Mouse (Mus musculus): ENCODE measurements around the gene Fbxw16.

DNA sequence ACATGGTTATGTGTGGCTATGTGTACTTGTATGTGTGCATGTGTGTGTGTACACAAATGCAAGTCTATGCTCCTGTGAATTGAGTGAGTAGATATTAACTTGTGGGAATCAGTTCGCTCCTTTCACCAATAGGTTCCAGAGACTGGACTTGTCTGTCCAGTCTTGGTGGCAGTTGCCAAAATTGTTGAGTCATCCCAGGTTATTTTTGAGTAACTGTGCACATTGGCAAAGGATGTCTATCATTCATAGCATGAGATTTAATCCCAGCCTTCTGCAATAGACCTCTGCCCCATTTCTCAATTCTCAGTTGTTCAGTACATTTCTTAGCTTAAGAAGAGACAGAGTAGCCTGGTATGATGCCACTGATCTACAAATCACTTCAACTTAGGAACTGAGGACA, 16.0 kb downstream of the Fbxw16 start:
- no peak for TF ChIP-seq MYOD1 (IDR thresholded peaks at IDR 0.05; ENCODE audit: control insufficient read depth in 1 of 3, insufficient read length in 2 of 3, low read depth in 2 of 3)
- no peak for TF ChIP-seq POLR2A (IDR thresholded peaks at IDR 0.05; ENCODE audit: insufficient read length, low read depth)
- TF ChIP-seq MAX (IDR thresholded peaks at IDR 0.05; ENCODE audit: low read depth) = no peak
- TF ChIP-seq CEBPB (IDR thresholded peaks at IDR 0.05; ENCODE audit: insufficient read depth, poor library complexity, severe bottlenecking) = no peak
- TF ChIP-seq SRF (IDR thresholded peaks at IDR 0.05; ENCODE audit: control insufficient read depth, insufficient read length, low read depth) = no peak
- TF ChIP-seq USF1 (IDR thresholded peaks at IDR 0.05; ENCODE audit: low read depth) = no peak

All from myocyte (in vitro differentiated cells).